Mouse (Mus musculus): ENCODE results near the gene Ctc1. TPM values are rescaled to one million over a fixed set of nuclear protein-coding genes. Genes with fewer than 3 reads are reported as not detected.
A peak's percentile ranks its signal among the peaks of the same experiment; 100 is the strongest.

Ctc1 gene
- polyA plus RNA-seq, 1 experiment from 2014 or later, result 63.6 TPM

DNA sequence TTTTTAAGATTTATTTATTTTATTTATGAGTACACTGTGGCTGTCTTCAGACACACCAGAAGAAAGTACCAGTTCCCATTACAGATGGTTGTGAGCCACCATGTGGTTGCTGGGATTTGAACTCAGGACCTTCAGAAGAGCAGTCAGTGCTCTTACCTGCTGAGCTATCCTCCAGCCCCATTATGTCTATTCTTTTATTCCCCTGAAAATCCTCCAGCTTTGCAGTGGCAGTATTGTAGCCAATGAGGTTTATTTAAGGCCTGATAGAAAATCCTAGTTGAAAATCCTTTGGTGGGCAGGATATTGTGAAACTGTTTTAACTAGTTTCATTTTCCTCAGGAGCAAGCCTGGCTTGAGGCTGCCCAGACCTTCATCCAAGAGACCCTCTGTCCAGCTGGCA, 5.0 kb downstream of the Ctc1 start:
- Histone ChIP-seq H3K4me3 (ENCODE audit: low read depth, low read length) (no peak overlapping the region), H3K36me3 (ENCODE audit: insufficient read depth) (peaks cover 46% of the 10 kb centered on the region), H3K27me3 (ENCODE audit: insufficient read depth, low read length) (no peaks in the 10 kb centered on the region), H3K4me1 (ENCODE audit: insufficient read depth) (peaks cover 4% of the 10 kb centered on the region; the same call in 1 of the 2 replicates), H3K9me3 (ENCODE audit: low read depth, low read length) (no peaks in the 10 kb centered on the region), H3K27ac (ENCODE audit: low read depth) (no peak overlapping the region), H3K4me2 (no peak overlapping the region), H3K9ac (no peak overlapping the region)
- DNase-seq, result no peak
- ATAC-seq (ENCODE audit: insufficient read depth), result no peak
- no peak for TF ChIP-seq CTCF (IDR thresholded peaks at IDR 0.05; ENCODE audit: low read depth)

GRCm38 (mm10) chr11:69026562-69026961, 10.9 kb downstream of the Ctc1 start:
- Histone ChIP-seq H3K9ac (no peak overlapping the region), H3K27ac (ENCODE audit: low read depth) (no peak overlapping the region), H3K4me3 (ENCODE audit: low read depth, low read length) (no peak overlapping the region), H3K4me1 (ENCODE audit: insufficient read depth) (no peaks in the 10 kb centered on the region), H3K9me3 (ENCODE audit: low read depth, low read length) (no peaks in the 10 kb centered on the region), H3K36me3 (ENCODE audit: insufficient read depth) (peaks cover 99% of the 10 kb centered on the region), H3K27me3 (ENCODE audit: insufficient read depth, low read length) (no peaks in the 10 kb centered on the region), H3K4me2 (no peak overlapping the region)
- 94% methylated on average over 3 of the region's 3 CpGs for WGBS
- DNase-seq (no peak), ATAC-seq (ENCODE audit: insufficient read depth) (no peak)
- TF ChIP-seq CTCF (IDR thresholded peaks at IDR 0.05; ENCODE audit: low read depth), result no peak

DNA sequence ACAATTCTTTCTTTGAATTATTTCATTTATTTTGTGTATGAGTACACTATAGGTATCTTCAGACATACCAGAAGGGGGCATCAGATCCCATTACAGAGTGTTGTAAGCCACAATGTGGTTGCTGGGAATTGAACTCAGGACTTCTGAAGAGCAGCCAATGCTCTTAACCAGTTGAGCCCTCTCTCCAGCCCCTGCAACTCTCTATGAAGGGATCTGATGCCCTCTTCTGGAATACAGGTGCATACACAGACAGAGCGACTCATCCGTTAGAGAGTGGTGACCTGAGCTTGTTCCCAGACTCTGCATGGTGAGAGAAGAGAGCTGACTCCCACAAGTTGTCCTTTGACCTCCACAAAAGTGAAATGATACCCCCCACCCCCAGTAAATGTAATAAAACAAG, 13.1 kb downstream of the Ctc1 start:
- DNase-seq (peak; percentile 19), ATAC-seq (ENCODE audit: insufficient read depth) (no peak)
- H3K27me3 ChIP-seq (ENCODE audit: insufficient read depth, low read length), result no peaks in the 10 kb centered on the region
- H3K9ac ChIP-seq, result no peak overlapping the region
- H3K4me2 ChIP-seq, result no peak overlapping the region
- H3K4me1 ChIP-seq (ENCODE audit: insufficient read depth), result no peaks in the 10 kb centered on the region
- no peaks in the 10 kb centered on the region for H3K9me3 ChIP-seq (ENCODE audit: low read depth, low read length)
- no peak overlapping the region for H3K27ac ChIP-seq (ENCODE audit: low read depth)
- WGBS, result 64% methylated on average over 2 of the region's 2 CpGs
- H3K36me3 ChIP-seq (ENCODE audit: insufficient read depth), result peaks cover 99% of the 10 kb centered on the region
- H3K4me3 ChIP-seq (ENCODE audit: low read depth, low read length), result no peak overlapping the region
- TF ChIP-seq CTCF (IDR thresholded peaks at IDR 0.05; ENCODE audit: low read depth), result peak; percentile 20; the same call in 1 of the 2 replicates

GRCm38 (mm10) chr11:69033552-69033951, 17.8 kb downstream of the Ctc1 start:
- WGBS, result 69% methylated on average over 9 of the region's 9 CpGs
- TF ChIP-seq CTCF (IDR thresholded peaks at IDR 0.05; ENCODE audit: low read depth), result no peak

GRCm38 (mm10) chr11:69034585-69034984, 18.9 kb downstream of the Ctc1 start:
- ATAC-seq (ENCODE audit: insufficient read depth) (no peak), DNase-seq (no peak)
- Histone ChIP-seq H3K9ac (no peak overlapping the region), H3K27me3 (ENCODE audit: insufficient read depth, low read length) (no peaks in the 10 kb centered on the region), H3K36me3 (ENCODE audit: insufficient read depth) (peaks cover 57% of the 10 kb centered on the region), H3K4me3 (ENCODE audit: low read depth, low read length) (no peak overlapping the region), H3K4me1 (ENCODE audit: insufficient read depth) (peaks cover 5% of the 10 kb centered on the region; the same call in 1 of the 2 replicates), H3K27ac (ENCODE audit: low read depth) (no peak overlapping the region), H3K4me2 (no peak overlapping the region), H3K9me3 (ENCODE audit: low read depth, low read length) (no peaks in the 10 kb centered on the region)
- TF ChIP-seq CTCF (IDR thresholded peaks at IDR 0.05; ENCODE audit: low read depth), result no peak
- WGBS, result 88% methylated on average over 3 of the region's 3 CpGs

More at GRCm38 (mm10) chr11:69033552-69033951, 17.8 kb downstream of the Ctc1 start:
- Histone ChIP-seq H3K9ac (no peak overlapping the region), H3K27ac (ENCODE audit: low read depth) (no peak overlapping the region), H3K4me3 (ENCODE audit: low read depth, low read length) (no peak overlapping the region), H3K36me3 (ENCODE audit: insufficient read depth) (peaks cover 67% of the 10 kb centered on the region), H3K4me2 (no peak overlapping the region), H3K9me3 (ENCODE audit: low read depth, low read length) (no peaks in the 10 kb centered on the region), H3K27me3 (ENCODE audit: insufficient read depth, low read length) (no peaks in the 10 kb centered on the region), H3K4me1 (ENCODE audit: insufficient read depth) (peaks cover 2% of the 10 kb centered on the region; the same call in 1 of the 2 replicates)
- ATAC-seq (ENCODE audit: insufficient read depth) (no peak), DNase-seq (no peak)

DNA sequence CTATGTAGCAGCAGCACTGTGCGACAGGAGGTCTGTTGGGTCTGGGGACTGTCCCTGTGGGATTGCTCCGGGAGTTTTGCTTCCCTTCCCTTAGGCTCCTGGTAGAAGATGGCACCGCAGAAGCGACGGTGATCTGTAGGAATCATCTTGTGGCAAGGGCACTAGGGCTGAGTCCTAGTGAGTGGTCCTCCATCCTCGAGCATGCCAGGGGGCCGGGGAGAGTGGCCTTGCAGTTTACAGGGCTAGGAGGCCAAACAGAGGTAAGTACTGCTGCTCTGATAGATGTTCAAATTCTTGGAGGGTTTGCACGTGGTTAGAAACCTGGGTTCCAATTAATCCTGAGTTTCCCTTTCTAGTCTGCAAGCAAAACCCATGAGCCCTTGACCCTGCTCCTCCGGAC, 19.7 kb downstream of the Ctc1 start:
- no peak for ATAC-seq (ENCODE audit: insufficient read depth)
- DNase-seq, result no peak
- no peaks in the 10 kb centered on the region for H3K27me3 ChIP-seq (ENCODE audit: insufficient read depth, low read length)
- no peak for TF ChIP-seq CTCF (IDR thresholded peaks at IDR 0.05; ENCODE audit: low read depth)
- peak overlapping the region; percentile 70 for H3K4me2 ChIP-seq
- H3K4me1 ChIP-seq (ENCODE audit: insufficient read depth), result peaks cover 5% of the 10 kb centered on the region
- H3K36me3 ChIP-seq (ENCODE audit: insufficient read depth), result peaks cover 49% of the 10 kb centered on the region
- peak overlapping the region; percentile 71 for H3K27ac ChIP-seq (ENCODE audit: low read depth)
- no peak overlapping the region for H3K9ac ChIP-seq
- 83% methylated on average over 9 of the region's 9 CpGs for WGBS
- H3K9me3 ChIP-seq (ENCODE audit: low read depth, low read length), result no peaks in the 10 kb centered on the region
- H3K4me3 ChIP-seq (ENCODE audit: low read depth, low read length), result peak overlapping the region; percentile 17

- Histone ChIP-seq H3K4me1 (ENCODE audit: insufficient read depth) (peaks cover 5% of the 10 kb centered on the region), H3K9ac (no peak overlapping the region), H3K27ac (ENCODE audit: low read depth) (peak overlapping the region; percentile 71), H3K27me3 (ENCODE audit: insufficient read depth, low read length) (no peaks in the 10 kb centered on the region), H3K4me2 (peak overlapping the region; percentile 70), H3K36me3 (ENCODE audit: insufficient read depth) (peaks cover 45% of the 10 kb centered on the region), H3K9me3 (ENCODE audit: low read depth, low read length) (no peaks in the 10 kb centered on the region), H3K4me3 (ENCODE audit: low read depth, low read length) (peak overlapping the region; percentile 17)
- WGBS, result 4% methylated on average over 8 of the region's 8 CpGs
- TF ChIP-seq CTCF (IDR thresholded peaks at IDR 0.05; ENCODE audit: low read depth), result peak; percentile 78
- DNase-seq, result peak; percentile 95
- ATAC-seq (ENCODE audit: insufficient read depth), result peak; percentile 14; the same call in 1 of the 2 replicates
Observed at GRCm38 (mm10) chr11:69035849-69036248, 20.1 kb downstream of the Ctc1 start.
